Mouse (Mus musculus): Measurements from ENCODE around the gene Nanp. TPM values are rescaled to one million over a fixed set of nuclear protein-coding genes. Genes with fewer than 3 reads are reported as not detected.
A peak's percentile ranks its signal among the peaks of the same experiment; 100 is the strongest.

Gene Nanp
- 10 to 100 TPM; 10.8 to 17.5 (median 17.0) TPM for total RNA-seq (2022)

DNA sequence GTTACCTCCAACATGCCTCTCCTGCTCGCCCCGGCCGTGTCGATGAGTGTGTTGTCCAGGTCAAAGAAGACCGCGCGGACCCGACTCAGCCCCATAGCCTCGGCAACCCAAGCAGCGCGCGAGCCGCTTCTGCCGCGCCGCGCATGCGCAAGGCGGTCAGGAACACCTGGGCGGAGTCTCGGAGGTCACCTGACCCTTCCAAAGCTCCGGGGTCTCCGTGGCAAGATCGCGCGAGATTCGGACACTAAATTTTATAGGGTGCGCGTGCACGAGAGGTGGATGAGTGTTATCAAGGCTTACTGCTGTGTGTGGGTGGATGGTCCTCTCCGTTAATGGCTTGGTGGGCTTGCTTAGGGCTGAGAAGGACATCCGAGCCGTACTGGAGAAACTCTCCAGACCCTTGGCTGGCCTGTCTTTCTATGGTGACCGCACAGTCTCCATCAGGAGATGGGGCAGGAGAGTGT is at the start of gene Nanp, which contains the start of gene Ninl:
Gene Nanp, minus strand, starts transcription at position 167 of the 464 bp plus-strand sequence.
Gene Ninl, minus strand, starts transcription at position 151 of the 464 bp plus-strand sequence.
- peak; percentile 92 for DNase-seq

- DNase-seq: no peak
These were observed 17.4 kb upstream of the Nanp start for GRCm38 (mm10) chr2:151056637-151057036.

- DNase-seq: no peak
These were observed 1.2 kb upstream of the Nanp start for GRCm38 (mm10) chr2:151040411-151040810.

- no peak for DNase-seq
These were observed 528 bp upstream of the Nanp start for GRCm38 (mm10) chr2:151039726-151040125.

DNA sequence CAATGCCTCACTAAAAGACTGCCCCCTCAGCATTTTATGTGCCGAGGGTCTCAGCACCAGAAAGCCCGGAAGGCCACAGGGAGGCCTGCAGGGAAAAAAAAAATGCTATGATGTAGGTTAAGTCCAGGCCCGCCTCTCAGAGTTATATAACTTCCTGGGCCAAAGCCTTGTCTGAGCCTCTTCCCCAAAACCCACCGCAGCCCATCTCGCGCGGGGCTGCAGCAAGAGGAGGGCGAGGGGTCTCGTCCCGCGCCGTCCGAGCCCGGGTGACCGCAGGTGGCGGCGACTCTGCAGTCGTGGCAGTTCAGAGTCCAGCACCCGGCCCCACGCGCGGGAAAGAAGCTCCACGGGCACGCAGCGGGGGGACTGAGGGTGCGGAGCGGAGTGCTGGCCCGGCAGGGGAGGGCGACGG is 381 bp downstream of the Nanp start:
- no peak for DNase-seq

DNA sequence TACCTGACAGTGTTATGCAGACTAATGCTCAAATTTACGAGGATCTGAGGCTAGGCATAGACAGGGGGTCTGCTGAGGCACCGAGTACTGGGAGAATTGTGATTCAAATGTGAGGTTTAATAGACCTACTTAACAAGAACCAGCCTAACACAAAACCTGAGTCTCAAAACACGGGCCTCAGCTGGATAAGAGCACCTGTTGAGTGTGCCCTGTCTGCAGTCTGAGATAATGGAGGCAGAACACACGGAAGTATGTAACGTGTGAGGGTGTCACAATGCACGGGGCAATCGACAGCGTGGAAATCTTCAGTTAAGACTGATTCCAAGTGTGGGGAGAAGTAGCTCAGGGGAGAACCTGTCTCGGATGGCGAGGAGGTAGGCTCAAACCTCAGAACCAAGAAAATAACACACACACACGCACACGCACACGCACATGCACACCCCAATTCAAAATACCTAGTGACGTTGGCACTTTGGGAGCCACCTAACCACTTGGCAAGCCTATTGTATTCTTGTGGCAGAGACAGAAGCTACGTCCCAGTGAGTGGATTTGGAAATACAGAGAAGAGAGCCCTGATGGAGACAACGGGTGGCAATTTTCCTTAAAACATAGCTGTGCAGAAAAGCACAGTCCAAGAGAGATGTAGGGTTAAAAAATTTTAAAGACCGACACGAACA is 1.2 kb downstream of the Nanp start:
- no peak for DNase-seq

DNA sequence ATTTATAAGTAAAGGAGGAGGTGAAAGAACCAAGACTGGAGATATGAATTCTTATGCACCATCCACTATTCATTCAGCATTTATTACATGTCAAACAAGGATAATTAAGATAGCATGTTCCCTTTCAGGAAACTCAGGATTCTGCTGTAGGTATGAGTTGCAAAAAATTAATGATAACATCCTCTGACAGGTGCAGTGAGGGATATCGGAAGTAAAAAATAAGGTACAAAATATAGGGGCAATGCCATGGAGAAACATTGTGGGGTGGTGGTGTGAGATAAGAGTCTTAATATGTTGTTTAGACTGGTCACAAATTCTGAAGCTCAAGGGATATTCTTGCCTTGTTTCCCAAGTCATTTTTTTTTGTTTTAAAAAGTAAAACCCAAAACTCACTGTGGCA is 1.9 kb downstream of the Nanp start:
- DNase-seq: no peak

DNA sequence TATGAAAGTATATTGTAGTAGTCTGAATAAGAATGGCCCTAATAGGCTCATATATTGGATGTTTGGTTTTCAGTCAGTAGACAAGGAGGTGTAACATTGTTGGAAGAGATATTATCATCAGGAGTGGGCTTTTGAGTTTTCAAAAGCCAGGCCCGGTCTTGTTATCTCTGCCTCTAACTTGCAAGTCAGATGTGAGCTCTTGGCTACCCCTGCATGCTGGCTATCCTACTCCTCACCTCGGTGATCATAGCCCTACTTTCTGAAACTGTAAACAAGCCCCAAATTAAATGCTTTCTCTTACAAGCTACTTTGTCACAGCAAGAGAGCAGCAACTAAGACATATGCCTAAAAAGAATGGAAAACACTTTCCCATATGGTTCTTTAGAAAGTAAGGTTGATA is 2.5 kb downstream of the Nanp start:
- DNase-seq: no peak

- DNase-seq: no peak
These were observed 4.8 kb downstream of the Nanp start for GRCm38 (mm10) chr2:151034435-151034834.

DNA sequence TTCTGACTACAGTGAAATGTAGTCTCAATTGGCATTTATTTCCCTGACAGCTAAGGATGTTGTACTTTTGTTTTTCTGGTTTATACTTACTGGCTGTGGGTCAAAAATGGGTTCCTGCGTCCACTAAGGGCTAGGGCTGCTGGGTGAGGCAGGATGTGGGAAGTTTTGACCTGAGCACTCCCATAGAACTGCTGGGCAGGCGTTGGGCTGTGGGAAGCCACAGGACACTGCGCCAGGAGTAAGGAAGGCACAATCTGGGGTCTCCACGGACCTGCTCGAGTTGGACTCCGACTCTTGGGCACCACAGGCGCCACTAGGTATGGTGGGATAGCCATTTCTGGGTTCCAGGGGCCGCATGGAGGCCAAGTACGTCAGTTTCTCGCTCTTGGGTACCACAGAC is 18.0 kb downstream of the Nanp start:
- DNase-seq: no peak

DNA sequence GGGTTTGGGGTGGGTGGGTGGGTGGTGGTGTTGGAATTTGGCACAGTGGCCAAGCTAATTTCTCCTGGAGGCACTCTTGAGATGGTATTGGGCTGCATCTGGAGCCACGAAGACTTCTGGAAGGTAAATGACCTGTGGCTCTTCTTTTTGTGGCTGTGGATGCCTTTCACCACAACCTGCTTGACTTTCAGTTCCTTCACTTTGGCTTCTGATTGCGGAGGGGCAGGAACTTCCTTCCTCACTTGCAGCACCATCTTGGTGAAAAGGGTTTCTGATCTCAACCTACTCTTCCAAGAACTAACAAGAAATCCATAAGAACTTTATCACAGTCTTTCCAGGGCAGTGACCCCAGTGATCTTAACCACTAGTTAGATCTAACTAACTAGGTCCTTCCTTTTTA is 23.9 kb downstream of the Nanp start:
- no peak for DNase-seq

DNA sequence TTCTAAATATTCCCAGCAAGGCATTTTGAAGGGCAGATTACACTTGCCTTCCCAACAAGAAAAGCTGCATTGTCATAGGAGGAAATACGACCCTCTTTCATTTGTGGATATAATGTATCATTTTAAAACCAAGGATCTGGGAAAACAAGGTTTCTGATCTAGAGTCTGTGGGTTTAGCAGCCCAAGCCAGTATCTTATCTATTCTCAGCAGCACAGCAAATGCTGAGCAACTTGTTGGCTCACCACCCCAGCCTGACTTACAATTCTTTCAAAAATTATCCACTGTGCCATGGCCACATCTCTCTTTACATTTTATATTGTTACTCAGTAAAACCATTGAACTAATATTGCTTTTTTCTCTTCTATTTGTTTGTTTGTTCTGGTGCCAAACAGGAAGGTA is 27.9 kb downstream of the Nanp start:
- DNase-seq: no peak

DNA sequence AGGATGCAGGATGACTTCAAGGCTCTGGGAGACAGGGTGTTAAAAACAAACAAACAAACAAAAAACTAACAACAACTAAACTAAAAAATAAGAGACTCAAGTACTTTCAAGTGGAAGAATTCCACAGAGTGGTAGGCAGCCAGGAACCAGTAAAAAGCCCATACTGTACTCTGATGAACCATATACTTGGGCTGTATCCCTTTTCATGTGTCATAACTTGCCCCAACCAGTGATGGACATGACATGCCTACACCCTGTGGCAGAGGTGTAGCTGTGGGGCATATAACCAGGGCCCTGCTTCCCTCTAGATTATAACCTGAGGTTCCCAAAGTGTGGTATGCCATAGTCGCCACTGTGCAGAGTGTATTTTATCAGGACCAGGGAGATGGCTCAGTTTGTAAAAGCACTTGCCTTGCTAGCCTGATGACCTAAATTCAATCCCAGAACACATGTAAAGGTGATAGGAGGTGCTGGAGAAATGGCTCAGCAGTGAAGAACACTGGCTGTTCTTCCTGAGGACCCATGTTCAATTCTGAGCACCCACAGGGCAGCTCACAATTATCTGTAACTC is 29.6 kb downstream of the Nanp start:
- no peak for DNase-seq

DNA sequence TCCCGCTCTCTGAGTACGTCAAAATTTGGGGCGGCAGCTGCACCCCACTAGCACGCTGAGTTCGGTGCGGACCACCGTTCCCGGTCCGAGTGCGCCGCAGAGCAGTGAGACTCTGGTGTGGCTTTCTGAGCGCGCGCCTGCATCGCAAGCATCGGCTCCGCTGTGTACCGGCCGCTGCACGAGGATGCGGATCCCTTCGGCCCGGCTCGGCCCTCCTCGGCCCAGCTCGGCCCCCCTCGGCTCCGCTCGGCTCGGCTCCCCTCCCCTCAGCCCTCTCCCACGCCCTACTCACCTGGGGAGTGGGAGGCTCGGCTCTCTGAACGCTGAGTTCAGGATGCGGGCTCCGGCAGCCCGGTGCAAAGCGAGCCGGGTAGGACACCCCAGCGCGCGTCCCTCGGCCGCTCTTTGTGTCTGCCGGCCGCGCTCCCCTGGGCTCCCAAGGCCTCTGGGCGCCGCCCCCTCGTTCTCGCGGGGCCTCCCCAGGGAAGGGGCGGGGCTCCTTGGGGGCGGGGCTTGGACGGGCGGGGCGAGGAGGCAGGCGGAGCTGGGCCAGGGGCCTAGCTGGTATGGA is 30.2 kb downstream of the Nanp start:
- DNase-seq: peak; percentile 62

DNA sequence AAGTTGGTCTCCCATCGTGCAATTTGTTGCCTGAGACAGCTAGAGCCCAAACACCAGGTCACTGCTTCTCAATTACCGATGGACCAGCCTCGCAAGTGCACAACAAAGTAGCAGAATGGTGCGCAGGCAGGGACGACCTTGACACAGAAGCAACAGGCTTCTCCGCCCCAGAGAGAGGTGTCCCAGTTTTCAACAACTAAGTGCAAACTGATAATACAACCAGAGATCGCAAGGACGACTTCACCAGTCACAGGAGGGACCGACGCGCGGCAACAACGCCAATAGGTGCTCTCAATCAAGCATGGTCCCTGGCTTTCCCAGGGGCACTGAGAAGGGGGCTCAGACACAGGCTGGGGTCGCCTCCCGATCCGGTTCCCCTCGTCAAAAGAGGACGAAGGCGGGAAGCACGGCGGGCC is 30.7 kb downstream of the Nanp start:
- DNase-seq: peak; percentile 47

- no peak for DNase-seq
These were observed 31.2 kb downstream of the Nanp start for GRCm38 (mm10) chr2:151008006-151008405.

DNA sequence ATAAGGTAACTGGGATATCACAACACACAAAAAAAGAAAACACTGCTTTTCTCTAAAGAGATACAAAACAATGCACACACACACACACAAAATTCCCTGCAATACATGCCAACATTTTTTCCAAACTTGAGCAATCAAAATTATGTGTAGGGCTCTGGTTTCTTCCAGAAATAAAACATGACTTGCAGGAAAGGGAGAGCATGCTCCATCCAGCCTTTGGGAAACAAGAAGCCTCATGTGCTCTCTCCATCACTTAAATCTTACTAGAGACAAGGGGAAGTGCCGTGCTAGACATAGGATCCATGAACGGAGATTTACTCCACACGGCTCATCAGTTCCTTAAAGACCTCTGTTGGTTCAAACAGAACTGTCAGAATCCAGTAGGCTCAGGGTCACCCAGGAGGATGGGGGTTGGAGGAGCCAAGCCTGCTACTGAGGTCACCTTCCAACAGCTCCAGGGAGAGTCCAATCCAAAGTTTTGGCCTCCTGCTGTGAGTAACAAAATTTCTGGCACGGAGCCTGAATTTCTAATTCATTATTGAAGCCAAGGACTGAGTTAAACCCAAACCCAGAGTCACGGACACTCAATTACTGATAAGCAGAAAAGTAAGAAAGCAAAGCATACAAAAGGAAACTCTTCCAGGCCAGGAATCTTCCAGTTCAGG is 32.8 kb downstream of the Nanp start:
- DNase-seq: peak; percentile 78

GRCm38 (mm10) chr2:151004390-151004789 is 34.8 kb downstream of the Nanp start:
- DNase-seq: no peak

- no peak for DNase-seq
These were observed 35.4 kb downstream of the Nanp start for GRCm38 (mm10) chr2:151003796-151004195.

DNA sequence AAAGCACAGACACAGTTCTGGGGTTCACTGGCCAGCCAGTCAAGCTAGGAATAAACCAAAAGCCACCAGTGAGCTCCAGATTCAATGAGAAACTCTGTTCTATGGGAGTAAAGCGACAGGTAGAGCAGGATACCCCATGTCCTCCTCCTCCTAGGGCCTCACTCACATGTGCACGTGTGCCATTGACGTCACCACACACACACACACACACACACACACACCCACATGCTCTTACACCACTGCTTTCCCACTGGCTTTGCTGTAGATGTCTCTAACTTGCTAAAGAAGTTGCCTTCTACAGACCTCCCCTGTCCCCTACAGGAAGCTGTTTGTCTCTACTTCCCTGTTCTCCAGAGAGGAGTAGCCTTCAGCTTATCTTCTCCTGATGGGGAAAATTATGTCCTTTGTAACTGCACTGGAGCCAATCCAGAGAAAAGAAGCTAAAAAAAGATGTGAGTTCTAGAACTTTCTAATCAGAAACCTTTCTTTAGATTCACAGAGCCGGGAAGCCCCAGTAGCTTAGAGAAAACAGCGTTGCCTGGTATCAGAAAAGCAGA is 37.5 kb downstream of the Nanp start:
- DNase-seq: no peak

- peak; percentile 33 for DNase-seq
These were observed 38.6 kb downstream of the Nanp start for GRCm38 (mm10) chr2:151000402-151001178.

DNA sequence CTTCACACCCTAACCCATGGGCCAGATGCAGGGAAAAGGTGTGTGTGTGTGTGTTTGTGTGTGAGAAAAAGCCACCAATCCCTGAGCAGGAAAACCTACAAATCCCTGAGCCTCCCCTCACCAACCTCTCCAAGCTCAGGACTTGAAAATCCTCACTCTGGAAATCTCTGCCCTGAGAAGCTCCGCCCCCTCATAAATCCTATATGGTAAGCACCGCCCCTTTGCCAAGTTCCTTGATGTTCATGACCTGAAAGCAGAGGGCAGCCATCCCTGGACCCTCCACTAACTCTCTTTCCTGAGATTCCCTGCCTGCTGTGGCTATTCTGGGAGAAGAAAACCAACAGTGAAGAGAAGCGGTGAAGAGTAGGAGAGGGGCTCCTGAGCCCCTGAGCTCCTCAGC is 40.2 kb downstream of the Nanp start:
- no peak for DNase-seq
